Mouse (Mus musculus) cerebellum, adult 2 months (tissue): ENCODE data around the gene Pcolce.

Source experiments
- CTCF ChIP-seq: fragments of 200-500 bp; IDR thresholded peaks from 2 replicates; pipeline ENCODE4 v1.5.1; 2011; ENCODE audit warnings: low read depth, mild to moderate bottlenecking, control low read depth, low read length, moderate library complexity, borderline replicate concordance; ENCODE audit not compliant: insufficient read depth
- POLR2A ChIP-seq: fragments of 200-500 bp; IDR thresholded peaks from 2 replicates; pipeline ENCODE4 v1.6.1; 2011; ENCODE audit warnings: low read length, control low read depth, borderline replicate concordance; ENCODE audit not compliant: insufficient read depth

DNA sequence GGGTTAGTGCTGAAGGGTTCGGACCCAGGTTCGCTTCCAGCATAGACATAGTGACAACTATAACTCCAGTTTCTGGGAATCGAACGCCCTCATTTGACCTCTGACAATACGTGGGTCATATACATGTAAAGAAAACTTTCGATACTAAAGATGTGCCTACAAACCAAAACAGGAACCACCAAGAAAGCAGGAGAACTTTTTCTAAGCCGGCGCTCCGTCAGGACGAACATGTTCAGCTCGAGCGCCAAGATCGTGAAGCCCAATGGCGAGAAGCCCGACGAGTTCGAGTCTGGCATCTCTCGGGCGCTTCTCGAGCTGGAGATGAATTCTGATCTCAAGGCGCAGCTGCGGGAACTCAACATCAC lies 12.2 kb downstream of the Pcolce start:
- no peak for TF ChIP-seq CTCF
- TF ChIP-seq POLR2A, result no peak
